Mouse (Mus musculus): ENCODE measurements around the gene Mark2. TPM values are rescaled to one million over a fixed set of nuclear protein-coding genes. Genes with fewer than 3 reads are reported as not detected.

Gene Mark2
- polyA plus RNA-seq, 1 experiment from 2014 or later, result 55.5 TPM

- Histone ChIP-seq H3K4me3 (peak overlapping the region; percentile 81), H3K9me3 (no peaks in the 10 kb centered on the region), H3K9ac (peak overlapping the region; percentile 91), H3K4me1 (peaks cover 68% of the 10 kb centered on the region), H3K27ac (peak overlapping the region; percentile 97), H3K4me2 (peak overlapping the region; percentile 79), H3K27me3 (replicated peaks) (no peaks in the 10 kb centered on the region), H3K36me3 (replicated peaks) (peaks cover 17% of the 10 kb centered on the region)
- WGBS, result under 1% methylated on average over 30 of the region's 30 CpGs
- peak; percentile 7 for ATAC-seq (replicated peaks)
Observed at GRCm38 (mm10) chr19:7268722-7269090, 73.0 kb downstream of the Mark2 start.

GRCm38 (mm10) chr19:7267781-7268721 lies 73.6 kb downstream of the Mark2 start:
- H3K36me3 ChIP-seq (replicated peaks), result peaks cover 11% of the 10 kb centered on the region
- no peaks in the 10 kb centered on the region for H3K9me3 ChIP-seq
- no peaks in the 10 kb centered on the region for H3K27me3 ChIP-seq (replicated peaks)
- 1% methylated on average over 74 of the region's 97 CpGs for WGBS
- H3K27ac ChIP-seq, result peak overlapping the region; percentile 97
- peak overlapping the region; percentile 91 for H3K9ac ChIP-seq
- peak overlapping the region; percentile 79 for H3K4me2 ChIP-seq
- H3K4me1 ChIP-seq, result peaks cover 68% of the 10 kb centered on the region
- ATAC-seq (replicated peaks), result peak; percentile 68
- H3K4me3 ChIP-seq, result peak overlapping the region; percentile 81

- WGBS, result under 1% methylated on average over 28 of the region's 28 CpGs
- Histone ChIP-seq H3K9ac (peak within 1 kb of the TSS; percentile 91), H3K27ac (peak within 1 kb of the TSS; percentile 97), H3K36me3 (replicated peaks) (peaks cover 4% of the 10 kb centered on the region), H3K9me3 (no peaks in the 10 kb centered on the region), H3K27me3 (replicated peaks) (no peaks in the 10 kb centered on the region), H3K4me2 (peak within 1 kb of the TSS; percentile 79), H3K4me1 (peaks cover 66% of the 10 kb centered on the region), H3K4me3 (peak within 1 kb of the TSS; percentile 81)
- ATAC-seq (replicated peaks), result peak; percentile 40
Observed at GRCm38 (mm10) chr19:7267091-7267741, 74.4 kb downstream of the Mark2 start, which contains the start of gene Rcor2. Gene Rcor2 (plus strand): TSS chr19:7267325.

- Histone ChIP-seq H3K27ac (peak overlapping the region; percentile 97), H3K36me3 (replicated peaks) (no peaks in the 10 kb centered on the region; the same call in 1 of the 2 replicates), H3K9ac (0 out of 2 replicates have a peak overlapping the region, but pooled peaks have one; percentile 91), H3K4me2 (0 out of 2 replicates have a peak overlapping the region, but pooled peaks have one; percentile 11), H3K27me3 (replicated peaks) (no peaks in the 10 kb centered on the region), H3K4me1 (peaks cover 62% of the 10 kb centered on the region), H3K9me3 (no peaks in the 10 kb centered on the region), H3K4me3 (no peak overlapping the region)
- WGBS, result 24% methylated on average over 4 of the region's 4 CpGs
- no peak for ATAC-seq (replicated peaks)
Observed at GRCm38 (mm10) chr19:7266421-7266831, 75.2 kb downstream of the Mark2 start.

GRCm38 (mm10) chr19:7265478-7266191 lies 76.0 kb downstream of the Mark2 start:
- Histone ChIP-seq H3K4me2 (peak overlapping the region; percentile 11; the same call in 1 of the 2 replicates), H3K36me3 (replicated peaks) (no peaks in the 10 kb centered on the region), H3K4me1 (peaks cover 54% of the 10 kb centered on the region), H3K9me3 (no peaks in the 10 kb centered on the region), H3K27me3 (replicated peaks) (no peaks in the 10 kb centered on the region), H3K4me3 (no peak overlapping the region), H3K9ac (no peak overlapping the region), H3K27ac (peak overlapping the region; percentile 97)
- no peak for ATAC-seq (replicated peaks)
- 8% methylated on average over 14 of the region's 14 CpGs for WGBS

- Histone ChIP-seq H3K27ac (peak overlapping the region; percentile 97), H3K36me3 (replicated peaks) (no peaks in the 10 kb centered on the region), H3K9ac (no peak overlapping the region), H3K27me3 (replicated peaks) (no peaks in the 10 kb centered on the region), H3K4me3 (no peak overlapping the region), H3K4me1 (peaks cover 47% of the 10 kb centered on the region), H3K4me2 (no peak overlapping the region), H3K9me3 (no peaks in the 10 kb centered on the region)
- no peak for ATAC-seq (replicated peaks)
- 16% methylated on average over 6 of the region's 6 CpGs for WGBS
Observed at GRCm38 (mm10) chr19:7264766-7265331, 76.8 kb downstream of the Mark2 start.

- H3K36me3 ChIP-seq (replicated peaks), result no peaks in the 10 kb centered on the region
- no peaks in the 10 kb centered on the region for H3K27me3 ChIP-seq (replicated peaks)
- ATAC-seq (replicated peaks), result no peak
- peaks cover 41% of the 10 kb centered on the region for H3K4me1 ChIP-seq
- H3K4me3 ChIP-seq, result no peak overlapping the region
- H3K27ac ChIP-seq, result peak overlapping the region; percentile 97
- H3K9me3 ChIP-seq, result no peaks in the 10 kb centered on the region
- 18% methylated on average over 9 of the region's 9 CpGs for WGBS
- H3K9ac ChIP-seq, result no peak overlapping the region
- H3K4me2 ChIP-seq, result no peak overlapping the region
Observed at GRCm38 (mm10) chr19:7264088-7264765, 77.4 kb downstream of the Mark2 start.

- H3K4me3 ChIP-seq, result no peak overlapping the region
- H3K4me1 ChIP-seq, result peaks cover 34% of the 10 kb centered on the region
- H3K9ac ChIP-seq, result no peak overlapping the region
- no peak overlapping the region for H3K27ac ChIP-seq
- H3K36me3 ChIP-seq (replicated peaks), result no peaks in the 10 kb centered on the region
- no peaks in the 10 kb centered on the region for H3K27me3 ChIP-seq (replicated peaks)
- 89% methylated on average over 1 of the region's 1 CpGs for WGBS
- H3K4me2 ChIP-seq, result no peak overlapping the region
- no peaks in the 10 kb centered on the region for H3K9me3 ChIP-seq
- ATAC-seq (replicated peaks), result no peak
Observed at GRCm38 (mm10) chr19:7262592-7262991, 79.1 kb downstream of the Mark2 start.

- H3K27ac ChIP-seq, result no peak overlapping the region
- H3K36me3 ChIP-seq (replicated peaks), result no peaks in the 10 kb centered on the region
- no peaks in the 10 kb centered on the region for H3K9me3 ChIP-seq
- ATAC-seq (replicated peaks), result no peak
- WGBS, result 98% methylated on average over 3 of the region's 3 CpGs
- H3K9ac ChIP-seq, result no peak overlapping the region
- no peaks in the 10 kb centered on the region for H3K27me3 ChIP-seq (replicated peaks)
- H3K4me1 ChIP-seq, result peaks cover 27% of the 10 kb centered on the region
- H3K4me2 ChIP-seq, result no peak overlapping the region
- H3K4me3 ChIP-seq, result no peak overlapping the region
Observed at GRCm38 (mm10) chr19:7261964-7262363, 79.7 kb downstream of the Mark2 start.

GRCm38 (mm10) chr19:7261476-7261875 lies 80.2 kb downstream of the Mark2 start:
- no peaks in the 10 kb centered on the region for H3K36me3 ChIP-seq (replicated peaks)
- ATAC-seq (replicated peaks), result no peak
- no peaks in the 10 kb centered on the region for H3K27me3 ChIP-seq (replicated peaks)
- no peak overlapping the region for H3K4me2 ChIP-seq
- no peak overlapping the region for H3K9ac ChIP-seq
- peaks cover 23% of the 10 kb centered on the region for H3K4me1 ChIP-seq
- no peaks in the 10 kb centered on the region for H3K9me3 ChIP-seq
- no peak overlapping the region for H3K27ac ChIP-seq
- H3K4me3 ChIP-seq, result no peak overlapping the region
- 88% methylated on average over 1 of the region's 1 CpGs for WGBS

GRCm38 (mm10) chr19:7257881-7258280 lies 83.8 kb downstream of the Mark2 start:
- Histone ChIP-seq H3K27ac (no peak overlapping the region), H3K36me3 (replicated peaks) (no peaks in the 10 kb centered on the region), H3K9me3 (no peaks in the 10 kb centered on the region), H3K27me3 (replicated peaks) (no peaks in the 10 kb centered on the region), H3K4me1 (no peaks in the 10 kb centered on the region), H3K9ac (no peak overlapping the region), H3K4me2 (no peak overlapping the region), H3K4me3 (no peak overlapping the region)
- ATAC-seq (replicated peaks), result no peak
- 81% methylated on average over 5 of the region's 5 CpGs for WGBS
